Mouse (Mus musculus) c-Kit-positive CD71-positive TER-119-negative erythroid progenitor cells, embryonic 14.5 days (primary cell): ENCODE measurements around the gene BC030499.

ENCODE experiments used
- DNase-seq: peaks from one replicate; pipeline ENCODE4 v3.0.0-alpha.2; 2013; ENCODE audit warnings: low read depth

BC030499 gene

GRCm38 (mm10) chr11:78305272-78305671 lies 14.6 kb downstream of the BC030499 start:
- DNase-seq = no peak

- DNase-seq = no peak
Observed at GRCm38 (mm10) chr11:78310861-78311511, 20.3 kb downstream of the BC030499 start.

DNA sequence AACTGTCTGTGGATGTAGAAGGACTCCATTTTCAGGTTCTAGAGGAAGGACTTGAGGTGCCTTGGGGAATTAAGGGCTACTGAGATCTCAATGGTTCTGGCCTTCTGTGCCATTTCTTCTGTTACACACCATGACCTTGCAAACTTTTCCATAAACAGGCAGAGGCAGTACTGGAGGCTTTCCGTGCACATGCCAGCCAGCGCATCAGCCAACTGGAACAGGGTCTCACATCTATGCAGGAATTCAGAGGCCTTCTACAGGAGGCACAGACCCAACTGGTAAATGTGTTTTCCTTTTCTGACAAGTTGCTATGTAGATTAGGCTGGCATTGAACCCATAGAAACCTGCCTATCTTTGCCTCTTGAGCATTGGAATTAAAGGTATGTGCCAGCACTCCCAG lies 23.0 kb downstream of the BC030499 start:
- no peak for DNase-seq

GRCm38 (mm10) chr11:78318411-78318810 lies 27.8 kb downstream of the BC030499 start:
- no peak for DNase-seq

DNA sequence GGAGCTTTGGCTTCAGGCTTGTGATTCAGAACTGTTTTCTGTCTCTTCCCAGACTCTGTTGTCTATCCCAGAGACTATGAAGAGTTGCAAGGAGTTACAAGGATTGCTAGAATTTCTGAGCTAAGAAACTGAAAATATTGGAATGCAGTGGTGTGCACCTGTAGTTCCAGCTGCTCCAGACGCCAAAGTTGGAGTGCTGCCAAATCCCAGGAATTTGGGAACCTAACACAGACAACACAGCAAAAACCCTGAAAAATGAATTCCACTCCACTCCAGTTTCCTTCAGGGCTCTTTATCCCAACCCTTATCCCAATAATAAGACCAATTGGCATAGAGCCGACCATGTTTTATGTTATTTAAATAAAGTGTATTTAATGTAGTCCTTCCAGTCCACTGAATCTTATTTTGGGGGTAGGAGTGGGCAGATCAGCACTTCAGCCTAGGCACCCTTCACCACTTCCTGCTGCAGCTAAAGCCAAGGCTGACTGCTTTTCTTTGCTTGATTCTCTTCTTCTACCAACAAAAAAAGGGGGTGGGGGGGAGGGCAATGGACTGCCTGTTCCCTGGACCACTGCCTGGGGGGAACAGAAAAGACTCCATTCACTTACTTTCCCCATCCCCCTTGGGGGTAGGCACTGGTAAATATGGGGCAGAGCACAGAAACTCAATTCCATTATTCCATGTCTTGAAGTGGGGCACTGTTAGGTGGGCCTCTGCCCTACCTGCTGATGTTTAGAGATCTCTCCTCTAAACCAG lies 31.6 kb downstream of the BC030499 start:
- no peak for DNase-seq

DNA sequence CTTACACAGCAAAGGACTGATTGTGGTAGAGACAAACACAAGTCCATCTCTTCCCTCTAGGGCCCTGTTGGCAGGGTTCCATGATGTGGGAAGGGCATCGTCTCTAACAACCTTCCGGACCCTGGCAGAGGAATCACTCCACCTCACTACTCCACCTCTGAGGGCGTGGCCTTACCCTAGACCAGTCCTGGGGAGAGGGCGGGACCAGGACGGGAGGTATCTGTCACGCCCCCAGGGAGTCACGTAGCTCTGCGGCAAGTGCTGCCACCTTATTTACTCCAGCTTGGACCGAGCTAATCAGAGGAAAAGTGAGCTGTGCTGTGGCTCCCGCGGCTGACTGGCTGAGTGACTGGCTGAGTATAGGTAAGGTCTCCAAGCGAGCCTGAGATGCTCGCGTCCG lies 32.2 kb downstream of the BC030499 start, which contains the start of gene Aldoc:
TSS of gene Aldoc (plus strand) at position 109 of the 400 bp plus-strand sequence.
- peak; percentile 92 for DNase-seq

DNA sequence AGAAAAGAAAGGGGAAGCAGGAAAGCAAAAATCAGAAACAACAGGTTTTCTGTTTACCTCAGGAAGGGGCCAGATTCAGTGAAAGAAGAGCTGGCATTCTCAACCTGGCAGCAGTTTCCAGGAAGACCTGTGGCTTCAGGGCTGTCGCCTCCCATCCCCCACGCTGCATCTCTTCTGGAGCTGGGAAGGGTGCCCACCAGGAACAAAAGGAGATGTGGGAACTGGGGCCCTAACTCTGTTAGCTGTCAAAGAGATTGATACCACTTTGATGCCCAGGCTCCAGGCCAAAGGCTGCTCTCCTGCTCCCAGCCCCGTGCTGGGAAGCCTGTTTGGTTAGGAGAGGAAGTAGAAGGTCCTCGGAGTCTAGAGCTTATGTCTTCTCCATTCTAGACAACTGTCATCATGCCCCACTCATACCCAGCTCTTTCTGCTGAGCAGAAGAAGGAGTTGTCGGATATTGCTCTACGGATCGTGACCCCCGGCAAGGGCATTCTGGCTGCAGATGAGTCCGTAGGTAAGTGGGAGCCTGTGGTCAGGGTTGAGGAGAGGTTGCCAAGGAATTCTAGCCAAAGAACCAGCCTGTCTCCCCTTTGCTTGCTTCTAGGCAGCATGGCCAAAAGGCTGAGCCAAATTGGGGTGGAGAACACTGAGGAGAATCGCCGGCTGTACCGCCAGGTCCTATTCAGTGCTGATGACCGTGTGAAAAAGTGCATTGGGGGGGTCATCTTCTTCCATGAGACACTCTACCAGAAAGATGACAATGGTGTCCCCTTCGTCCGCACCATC lies 33.6 kb downstream of the BC030499 start:
- no peak for DNase-seq

DNA sequence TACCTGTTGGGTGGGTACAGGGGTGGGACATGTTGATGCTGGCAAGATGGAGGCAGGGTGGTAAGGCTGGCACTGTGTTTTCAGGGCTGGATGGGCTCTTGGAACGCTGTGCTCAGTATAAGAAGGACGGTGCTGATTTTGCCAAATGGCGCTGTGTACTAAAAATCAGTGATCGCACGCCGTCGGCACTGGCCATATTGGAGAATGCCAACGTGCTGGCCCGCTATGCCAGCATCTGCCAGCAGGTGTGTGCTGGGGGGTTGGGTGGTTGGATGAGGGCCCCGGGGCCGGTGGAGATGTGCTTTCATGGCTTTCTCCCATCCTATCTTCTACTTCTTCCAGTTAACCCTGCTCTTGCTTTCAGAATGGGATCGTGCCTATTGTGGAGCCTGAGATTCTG lies 34.3 kb downstream of the BC030499 start:
- no peak for DNase-seq

GRCm38 (mm10) chr11:78327215-78327614 lies 36.6 kb downstream of the BC030499 start:
- DNase-seq = no peak

GRCm38 (mm10) chr11:78327634-78328511 lies 37.2 kb downstream of the BC030499 start, which contains the start of gene Pigs:
Gene Pigs, plus strand, starts transcription at chr11:78328415.
- peak; percentile 93 for DNase-seq

- no peak for DNase-seq
Observed at GRCm38 (mm10) chr11:78328512-78329056, 37.9 kb downstream of the BC030499 start.

GRCm38 (mm10) chr11:78332676-78333075 lies 42.0 kb downstream of the BC030499 start:
- DNase-seq = no peak

GRCm38 (mm10) chr11:78333992-78334391 lies 43.4 kb downstream of the BC030499 start:
- DNase-seq = no peak

DNA sequence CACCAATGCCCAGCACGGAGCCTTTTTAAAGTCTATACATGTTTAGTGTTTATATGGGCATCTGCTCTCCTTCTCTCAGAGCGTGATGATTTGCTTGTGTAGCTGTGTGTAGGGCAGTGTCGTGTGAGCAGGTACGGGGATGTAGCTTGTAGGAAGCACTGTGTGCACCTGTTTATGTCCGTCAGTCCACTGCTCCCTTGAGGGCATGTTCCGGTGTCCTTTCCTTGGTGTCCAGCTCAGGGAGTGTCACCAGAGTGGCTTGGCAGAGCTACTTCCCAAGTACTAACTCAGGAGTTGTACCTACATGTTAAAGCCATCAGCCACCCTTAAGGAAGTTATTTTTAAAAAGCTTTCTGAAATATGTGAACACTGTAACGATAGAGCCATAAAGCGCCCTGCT lies 46.4 kb downstream of the BC030499 start:
- DNase-seq = no peak

DNA sequence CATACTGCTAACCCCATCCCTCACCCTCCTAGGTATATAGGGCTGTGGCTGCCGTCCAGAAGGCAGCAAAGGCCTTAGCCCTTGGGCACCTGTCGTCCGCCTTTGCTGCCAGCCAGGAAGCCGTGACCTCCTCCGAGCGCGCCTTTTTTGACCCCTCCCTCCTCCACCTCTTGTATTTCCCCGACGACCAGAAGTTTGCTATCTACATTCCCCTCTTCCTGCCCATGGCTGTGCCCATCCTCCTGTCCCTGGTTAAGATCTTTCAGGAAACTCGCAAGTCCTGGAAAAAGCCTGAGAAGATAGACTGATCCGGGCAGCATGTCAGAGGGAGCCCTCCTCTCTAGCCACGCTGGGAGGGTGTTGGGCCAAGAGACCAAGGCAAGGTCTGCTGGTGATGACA lies 51.1 kb downstream of the BC030499 start:
- no peak for DNase-seq

GRCm38 (mm10) chr11:78343381-78344327 lies 53.0 kb downstream of the BC030499 start, which contains the start of gene Unc119:
Gene Unc119, plus strand, starts transcription at chr11:78343482.
- DNase-seq = peak; percentile 57

DNA sequence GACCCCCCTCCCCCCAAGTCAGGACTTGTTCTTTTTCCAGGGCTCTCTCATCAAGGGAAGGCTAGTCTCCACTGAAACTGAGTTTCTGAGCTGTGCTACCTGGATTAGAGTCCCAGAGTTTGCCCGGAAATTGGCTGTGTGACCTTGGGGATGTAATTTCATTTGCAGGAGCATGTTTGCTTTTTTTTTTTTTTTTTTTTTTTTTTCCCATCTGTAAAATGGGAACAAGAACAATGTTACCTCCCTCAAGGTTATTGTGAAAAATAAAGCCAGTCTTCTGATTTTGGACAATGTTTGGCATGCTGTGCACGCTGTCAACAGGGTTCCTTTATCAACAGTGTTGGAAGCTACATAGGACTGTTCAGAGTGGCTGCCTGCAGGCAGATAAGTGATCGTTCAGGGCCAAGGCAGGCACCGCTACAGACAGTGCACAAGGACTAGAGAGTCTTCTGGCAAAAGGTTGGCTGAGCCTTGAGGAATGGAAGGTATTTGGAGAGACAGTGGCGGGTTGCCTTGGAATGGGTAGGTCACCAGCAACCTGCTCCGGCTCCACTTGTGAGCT lies 53.8 kb downstream of the BC030499 start:
- peak; percentile 66 for DNase-seq

DNA sequence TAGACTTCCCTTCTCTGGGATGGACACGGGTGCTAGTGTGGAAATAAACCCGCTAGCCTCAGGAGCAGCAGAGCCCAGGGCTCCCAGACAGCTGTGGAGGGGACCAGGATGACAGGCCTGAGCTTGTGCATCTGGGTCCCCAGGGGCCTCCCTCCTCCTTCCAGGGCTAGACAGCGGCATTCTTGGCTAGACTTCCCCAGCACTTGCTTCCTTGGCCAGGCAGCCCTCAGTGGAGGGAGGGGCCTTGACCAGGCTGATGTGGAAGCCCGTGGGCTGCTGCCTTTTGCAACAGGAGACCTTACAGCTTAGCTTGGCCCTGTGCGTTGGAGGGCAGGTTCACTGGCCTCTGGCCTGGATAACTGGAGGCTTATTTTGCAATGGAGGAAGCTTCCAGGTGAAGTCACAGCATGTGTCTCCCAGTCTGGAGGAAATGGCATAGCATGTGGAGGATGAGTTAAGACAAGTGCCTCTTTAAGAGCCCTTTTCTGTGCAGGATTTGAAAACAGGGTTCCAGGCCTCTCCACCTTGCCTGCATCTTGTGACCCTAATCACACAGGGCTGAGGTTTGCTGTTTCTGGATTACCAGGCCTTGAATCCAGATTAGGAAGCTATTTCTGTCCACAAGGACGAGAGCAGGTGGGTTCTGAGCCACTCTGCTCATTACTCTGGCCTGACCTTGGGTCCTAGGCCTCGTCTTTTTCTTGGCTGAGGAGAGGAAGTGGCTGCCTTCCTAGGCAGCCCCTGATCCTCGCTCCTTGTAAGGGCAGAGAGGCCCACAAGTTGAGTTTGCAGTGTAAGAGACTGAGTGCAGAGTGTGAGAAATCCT lies 54.5 kb downstream of the BC030499 start:
- DNase-seq = no peak

DNA sequence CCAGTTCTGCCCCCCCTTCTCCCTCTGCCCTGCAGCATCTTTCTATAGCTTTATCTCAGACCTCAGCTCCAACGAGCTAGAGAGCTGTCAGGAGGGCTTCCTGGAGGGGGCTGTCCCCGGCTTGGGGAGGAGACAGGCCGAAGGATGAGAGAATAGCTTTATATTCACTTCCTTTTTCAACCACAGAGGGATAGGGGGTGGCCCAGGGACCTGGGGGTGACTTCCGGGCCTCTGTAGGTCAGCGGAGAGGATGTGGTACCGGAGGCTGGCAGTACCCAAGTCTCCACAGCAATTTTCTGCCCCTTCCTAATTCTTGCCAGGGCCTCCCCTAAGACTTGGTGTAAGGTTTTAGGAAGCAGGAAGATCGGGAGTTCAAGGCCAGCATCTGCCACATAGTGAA lies 55.2 kb downstream of the BC030499 start:
- DNase-seq = no peak
